Mouse (Mus musculus) MEL (cell line): Measurements from ENCODE around the gene Sostdc1. TPM values are rescaled to one million over a fixed set of nuclear protein-coding genes. Genes with fewer than 3 reads are reported as not detected.

Experiments used
- DNase-seq: peaks from one replicate; pipeline ENCODE4 v3.0.0; 2011; ENCODE audit warnings: low read depth, low spot score
- H3K27ac ChIP-seq: 2 replicates; pipeline ENCODE4 v1.5.1; 2012; ENCODE audit warnings: low read depth, mild to moderate bottlenecking, control low read depth, low read length, moderate library complexity; ENCODE audit not compliant: control insufficient read depth
- H3K27me3 ChIP-seq, 2 experiments: fragments of 150-350 bp in 1 of 2; sonication (generic) in 1 of 2; 2 replicates each; pipeline ENCODE4 v1.6.1; 2012; ENCODE audit warnings: low read length in 2 of 2, mild to moderate bottlenecking in 2 of 2, improper control_type of control experiment in 1 of 2, moderate library complexity in 1 of 2; ENCODE audit not compliant: insufficient read depth in 2 of 2, control insufficient read depth in 1 of 2
- H3K36me3 ChIP-seq, 2 experiments: 2 replicates each; pipeline ENCODE4 v1.6.1; 2012 to 2014; ENCODE audit warnings: low read length in 2 of 2, improper control_type of control experiment in 1 of 2, inconsistent platforms in 1 of 2, mild to moderate bottlenecking in 1 of 2; ENCODE audit not compliant: insufficient read depth in 2 of 2, control insufficient read depth in 1 of 2
- H3K4me1 ChIP-seq, 2 experiments: fragments of 150-350 bp in 1 of 2; sonication (generic) in 1 of 2; 2 replicates each; pipeline ENCODE4 v1.6.1; 2012; ENCODE audit warnings: low read length in 2 of 2, improper control_type of control experiment in 1 of 2, mild to moderate bottlenecking in 1 of 2; ENCODE audit not compliant: insufficient read depth in 2 of 2, control insufficient read depth in 1 of 2
- H3K4me3 ChIP-seq, 2 experiments: fragments of 150-350 bp in 1 of 2; sonication (generic) in 1 of 2; 2 replicates each; pipeline ENCODE4 v1.5.1; 2012; ENCODE audit warnings: low read depth in 2 of 2, low read length in 2 of 2, mild to moderate bottlenecking in 2 of 2, moderate library complexity in 2 of 2, control low read depth in 1 of 2, improper control_type of control experiment in 1 of 2; ENCODE audit not compliant: control insufficient read depth in 1 of 2, insufficient read depth in 1 of 2
- H3K79me2 ChIP-seq: 2 replicates; pipeline ENCODE4 v1.6.1; 2012; ENCODE audit warnings: mild to moderate bottlenecking, low read length, moderate library complexity; ENCODE audit not compliant: control insufficient read depth, poor library complexity, insufficient read depth
- H3K9ac ChIP-seq: 2 replicates; pipeline ENCODE4 v1.6.1; 2012; ENCODE audit warnings: low read depth, mild to moderate bottlenecking, control low read depth, low read length, moderate library complexity; ENCODE audit not compliant: control insufficient read depth, poor library complexity, severe bottlenecking
- H3K9me3 ChIP-seq: fragments of 150-350 bp; sonication (generic); replicated peaks from 2 replicates; pipeline ENCODE4 v1.6.1; 2012; ENCODE audit warnings: mild to moderate bottlenecking, low read length, improper control_type of control experiment, moderate library complexity; ENCODE audit not compliant: insufficient read depth
- CHD1 ChIP-seq: IDR thresholded peaks from 2 replicates; pipeline ENCODE4 v1.6.1; 2012; ENCODE audit warnings: low read depth, mild to moderate bottlenecking, inconsistent platforms, low read length, improper control_type of control experiment
- CHD2 ChIP-seq: IDR thresholded peaks from 2 replicates; pipeline ENCODE4 v1.6.1; 2011; ENCODE audit warnings: low read length, improper control_type of control experiment
- EP300 ChIP-seq, 2 experiments: IDR thresholded peaks; 2 replicates each; pipeline ENCODE4 v1.6.1; 2011; ENCODE audit warnings: improper control_type of control experiment in 2 of 2, low read length in 2 of 2, low read depth in 1 of 2, mild to moderate bottlenecking in 1 of 2
- ETS1 ChIP-seq: IDR thresholded peaks from 2 replicates; pipeline ENCODE4 v1.6.1; 2012; ENCODE audit warnings: low read depth, mild to moderate bottlenecking, inconsistent platforms, low read length, improper control_type of control experiment, moderate library complexity
- GABPA ChIP-seq: IDR thresholded peaks from 2 replicates; pipeline ENCODE4 v1.6.1; 2012; ENCODE audit warnings: low read depth, mild to moderate bottlenecking, inconsistent platforms, low read length, improper control_type of control experiment, moderate library complexity
- GATA1 ChIP-seq: IDR thresholded peaks from 2 replicates; pipeline ENCODE4 v1.6.1; 2011; ENCODE audit warnings: low read depth, low read length, improper control_type of control experiment
- HCFC1 ChIP-seq: IDR thresholded peaks from 2 replicates; pipeline ENCODE4 v1.6.1; 2012; ENCODE audit warnings: low read depth, mild to moderate bottlenecking, inconsistent platforms, low read length, improper control_type of control experiment, moderate library complexity
- MAX ChIP-seq: IDR thresholded peaks from 2 replicates; pipeline ENCODE4 v1.6.1; 2011; ENCODE audit warnings: low read length, improper control_type of control experiment
- NELFE ChIP-seq: IDR thresholded peaks from 2 replicates; pipeline ENCODE4 v1.6.1; 2011; ENCODE audit warnings: low read depth, low read length, improper control_type of control experiment
- POLR2AphosphoS5 ChIP-seq: IDR thresholded peaks from 2 replicates; pipeline ENCODE4 v1.6.1; 2012; ENCODE audit warnings: low read depth, borderline replicate concordance, mild to moderate bottlenecking, inconsistent platforms, low read length, moderate library complexity, mixed read lengths
- TAL1 ChIP-seq: IDR thresholded peaks from 2 replicates; pipeline ENCODE4 v1.6.1; 2012; ENCODE audit warnings: mild to moderate bottlenecking, inconsistent platforms, low read length, moderate library complexity, mixed read lengths
- UBTF ChIP-seq: IDR thresholded peaks from 2 replicates; pipeline ENCODE4 v1.6.1; 2012; ENCODE audit warnings: low read depth, mild to moderate bottlenecking, inconsistent platforms, low read length, improper control_type of control experiment, moderate library complexity, borderline replicate concordance; ENCODE audit not compliant: insufficient read depth
- USF1 ChIP-seq: IDR thresholded peaks from 2 replicates; pipeline ENCODE4 v1.6.1; 2014; ENCODE audit warnings: low read depth, mild to moderate bottlenecking, inconsistent platforms, low read length, improper control_type of control experiment, moderate library complexity
- ZC3H11A ChIP-seq: IDR thresholded peaks from 2 replicates; pipeline ENCODE4 v1.6.1; 2012; ENCODE audit warnings: low read depth, mild to moderate bottlenecking, inconsistent platforms, low read length, improper control_type of control experiment
- ZKSCAN1 ChIP-seq: IDR thresholded peaks from 2 replicates; pipeline ENCODE4 v1.6.1; 2012; ENCODE audit warnings: low read depth, mild to moderate bottlenecking, inconsistent platforms, low read length, improper control_type of control experiment, moderate library complexity
- polyA plus RNA-seq, 2 experiments: library from polyadenylated mRNA; stranded (reverse) in 1 of 2; unstranded in 1 of 2; fragments of >175 nt in 1 of 2; fragments of >200 nt in 1 of 2; gene quantifications; 2 replicates each; pipeline versions ENCODE4 v1.2.1 to v1.2.4; 2012; ENCODE audit warnings: low replicate concordance in 2 of 2, low read depth in 1 of 2; ENCODE audit not compliant: insufficient read length in 2 of 2, insufficient read depth in 1 of 2, missing spikeins in 1 of 2
- total RNA-seq: library from RNA; depleted of rRNA; stranded (reverse); fragments of 300-350 nt; gene quantifications from 2 replicates; pipeline ENCODE4 v1.2.3, GENCODE M21; 2012; rRNA removed

Sostdc1 gene
- not detected in 2 replicates for total RNA-seq
- not detected for polyA plus RNA-seq

DNA sequence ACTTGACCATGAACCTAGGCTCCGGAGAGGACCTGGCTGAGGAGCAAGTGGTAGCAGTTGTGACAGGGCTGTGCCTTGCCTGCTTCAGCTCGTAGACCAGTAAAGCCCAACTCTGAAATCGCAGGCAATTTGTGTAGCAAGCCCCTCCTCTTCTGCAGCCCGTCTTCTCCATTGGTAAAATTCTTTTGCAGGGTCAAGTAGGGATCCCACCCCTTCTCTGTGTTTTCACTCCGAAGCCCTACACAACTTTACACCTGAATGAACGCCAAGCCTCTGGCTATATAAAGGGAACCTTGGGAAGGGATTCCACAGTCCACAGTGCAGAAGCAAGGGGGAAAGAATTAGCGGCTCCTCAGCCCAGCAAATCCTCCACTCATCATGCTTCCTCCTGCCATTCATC is at the start of gene Sostdc1:
TSS of gene Sostdc1 (plus strand) at position 224 of the 400 bp plus-strand sequence.
- no peak within 1 kb of the TSS for H3K4me3 ChIP-seq
- H3K9me3 ChIP-seq, result no peaks in the 10 kb centered on the region
- DNase-seq, result no peak
- no peak within 1 kb of the TSS for H3K9ac ChIP-seq
- H3K4me1 ChIP-seq, result no peaks in the 10 kb centered on the region
- H3K79me2 ChIP-seq, result no peaks in the 10 kb centered on the region
- H3K36me3 ChIP-seq, result no peaks in the 10 kb centered on the region
- TF ChIP-seq GABPA (no peak), ZC3H11A (no peak), HCFC1 (no peak), CHD1 (no peak), UBTF (no peak), GATA1 (no peak), EP300 (IDR thresholded peaks at IDR 0.05; ENCODE audit: low read depth in 1 of 2, low read length in 2 of 2) (no peak), NELFE (no peak), TAL1 (no peak)
- H3K27ac ChIP-seq, result no peak within 1 kb of the TSS
- H3K27me3 ChIP-seq, result peaks cover 0 to 2% of the 10 kb centered on the region in 2 experiments; a peak in 1 of 4 replicates

DNA sequence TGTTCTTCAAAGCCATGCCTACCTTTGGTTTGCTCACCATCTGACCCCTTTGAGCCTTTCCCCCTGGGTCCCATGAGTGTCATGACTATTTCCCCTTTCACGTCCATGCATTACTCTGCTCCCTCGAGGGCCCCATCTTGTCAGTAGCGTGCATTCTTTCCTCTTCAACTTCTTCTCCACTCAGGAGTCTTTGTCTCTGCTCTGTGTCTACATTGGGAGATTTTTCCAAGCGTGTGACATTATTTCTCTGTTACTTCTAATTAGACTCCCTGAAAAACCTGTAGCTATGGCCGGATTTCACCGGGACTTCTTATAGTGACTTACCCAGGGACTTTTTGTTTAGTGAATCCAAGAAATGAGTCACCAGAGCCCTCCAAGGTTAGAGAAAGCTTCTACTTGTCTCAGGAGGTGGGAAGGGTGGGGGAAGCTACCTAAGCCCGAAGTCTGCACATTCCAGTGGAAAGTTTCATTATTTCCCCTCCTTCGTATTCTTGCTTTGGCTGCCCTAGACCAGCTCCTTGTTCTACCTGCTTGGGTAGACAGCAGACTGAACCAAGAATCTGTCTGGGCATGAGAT is 46.2 kb upstream of the Sostdc1 start:
- Histone ChIP-seq H3K4me1 (no peaks in the 10 kb centered on the region), H3K9ac (no peak overlapping the region), H3K9me3 (no peaks in the 10 kb centered on the region), H3K27ac (no peak overlapping the region), H3K36me3 (no peaks in the 10 kb centered on the region), H3K79me2 (no peaks in the 10 kb centered on the region), H3K27me3 (peaks cover 0 to 2% of the 10 kb centered on the region in 2 experiments; a peak in 1 of 4 replicates), H3K4me3 (no peak overlapping the region)
- TF ChIP-seq MAX, result no peak
- no peak for TF ChIP-seq ETS1
- no peak for TF ChIP-seq POLR2AphosphoS5
- no peak for TF ChIP-seq ZKSCAN1
- TF ChIP-seq CHD2, result no peak
- no peak for DNase-seq

DNA sequence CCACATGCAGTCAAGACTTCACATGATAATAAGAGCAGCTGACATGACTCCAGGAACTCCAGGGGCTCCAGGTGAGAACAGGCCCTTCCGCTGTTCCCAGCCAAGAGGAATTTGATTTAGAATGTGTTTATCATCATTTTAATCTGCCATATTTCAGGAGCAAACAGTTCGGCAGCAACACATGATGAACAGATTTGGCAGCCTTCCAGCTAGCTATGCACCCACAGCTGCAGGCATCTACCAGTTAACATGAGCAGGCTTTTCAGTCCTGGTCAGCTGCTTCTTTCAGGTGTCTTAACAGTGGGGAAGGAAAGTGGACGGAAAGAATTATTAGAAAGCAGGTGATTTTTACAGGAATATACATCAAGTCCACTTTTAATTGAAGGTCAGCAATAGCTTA is 39.1 kb upstream of the Sostdc1 start:
- Histone ChIP-seq H3K36me3 (no peaks in the 10 kb centered on the region), H3K9ac (no peak overlapping the region), H3K9me3 (no peaks in the 10 kb centered on the region), H3K4me3 (no peak overlapping the region), H3K79me2 (no peaks in the 10 kb centered on the region), H3K27ac (no peak overlapping the region), H3K27me3 (no peaks in the 10 kb centered on the region), H3K4me1 (no peaks in the 10 kb centered on the region)
- no peak for DNase-seq
- TF ChIP-seq NELFE, result no peak
- no peak for TF ChIP-seq USF1
- TF ChIP-seq TAL1, result no peak
